Mouse (Mus musculus): ENCODE data around the gene Wfdc15a.

DNA sequence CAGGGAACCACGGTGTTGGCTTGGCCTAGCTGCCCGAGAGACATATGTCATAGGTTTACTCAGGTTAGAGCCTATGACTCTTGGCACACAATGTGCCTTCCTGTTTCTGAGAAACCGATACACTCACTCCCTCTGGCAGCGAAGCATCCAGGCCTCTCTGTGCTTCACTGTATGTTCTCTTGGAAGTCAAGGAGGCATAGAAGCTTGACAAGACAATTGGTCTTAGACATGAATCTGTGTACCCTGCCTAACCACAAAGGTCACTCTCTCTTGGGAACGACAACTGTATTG, 3.3 kb downstream of the Wfdc15a start:
- TF ChIP-seq CTCF (IDR thresholded peaks at IDR 0.05; ENCODE audit: low read depth) = no peak
- TF ChIP-seq EP300 (optimal IDR thresholded peaks at IDR 0.05) = no peak

Data from stomach, postnatal 0 days (tissue).